Mouse (Mus musculus) hindbrain, embryonic 13.5 days (tissue): Measurements from ENCODE around the gene Pkp4. TPM values are rescaled to one million over a fixed set of nuclear protein-coding genes. Genes with fewer than 3 reads are reported as not detected.

ENCODE experiments used
- ATAC-seq: fragments of 200-750 bp; cut with Nextera tagmentation; 2 replicates; pipeline ENCODE4 v1.8.0; 2017; ENCODE audit warnings: moderate TSS enrichment; ENCODE audit not compliant: low FRiP score
- H3K27ac ChIP-seq: fragments of 300-500 bp; sonication (generic); 2 replicates; pipeline ENCODE4 v1.5.1; 2015; ENCODE audit warnings: inconsistent platforms, mild to moderate bottlenecking, moderate library complexity
- H3K27me3 ChIP-seq: fragments of 300-500 bp; sonication (generic); 2 replicates; pipeline ENCODE4 v1.6.1; 2015; ENCODE audit warnings: mild to moderate bottlenecking, inconsistent platforms
- H3K36me3 ChIP-seq: fragments of 300-500 bp; sonication (generic); 2 replicates; pipeline ENCODE4 v1.6.1; 2015; ENCODE audit warnings: mild to moderate bottlenecking, inconsistent platforms
- H3K4me1 ChIP-seq: fragments of 300-500 bp; sonication (generic); replicated peaks from 2 replicates; pipeline ENCODE4 v1.6.1; 2015; ENCODE audit warnings: inconsistent platforms
- H3K4me2 ChIP-seq: fragments of 300-500 bp; sonication (generic); 2 replicates; pipeline ENCODE4 v1.6.1; 2015; ENCODE audit warnings: inconsistent platforms, mild to moderate bottlenecking, moderate library complexity
- H3K4me3 ChIP-seq: fragments of 300-500 bp; sonication (generic); 2 replicates; pipeline ENCODE4 v1.5.1; 2015; ENCODE audit warnings: mild to moderate bottlenecking, inconsistent platforms
- H3K9ac ChIP-seq: fragments of 300-500 bp; sonication (generic); 2 replicates; pipeline ENCODE4 v1.6.1; 2015; ENCODE audit warnings: mild to moderate bottlenecking, inconsistent platforms
- H3K9me3 ChIP-seq: fragments of 300-500 bp; sonication (generic); 2 replicates; pipeline ENCODE4 v1.6.1; 2016; ENCODE audit warnings: inconsistent platforms
- whole genome bisulfite sequencing: fragments of 180-500 bp; shearing (Covaris S2); methylation state at CpG from one replicate; pipeline ENCODE4 v1.1.7; 2015; 5-methylcytosine and 5-hydroxymethylcytosine counted together
- polyA plus RNA-seq: library from polyadenylated mRNA; unstranded; fragments of >200 nt; fragmentation: Nextera tagmentation; extraction: Ambion mirVana; gene quantifications from 2 replicates; pipeline ENCODE4 v1.2.1, GENCODE M21; 2015

Gene Pkp4
- polyA plus RNA-seq, 1 experiment from 2014 or later, result 18.3 TPM

DNA sequence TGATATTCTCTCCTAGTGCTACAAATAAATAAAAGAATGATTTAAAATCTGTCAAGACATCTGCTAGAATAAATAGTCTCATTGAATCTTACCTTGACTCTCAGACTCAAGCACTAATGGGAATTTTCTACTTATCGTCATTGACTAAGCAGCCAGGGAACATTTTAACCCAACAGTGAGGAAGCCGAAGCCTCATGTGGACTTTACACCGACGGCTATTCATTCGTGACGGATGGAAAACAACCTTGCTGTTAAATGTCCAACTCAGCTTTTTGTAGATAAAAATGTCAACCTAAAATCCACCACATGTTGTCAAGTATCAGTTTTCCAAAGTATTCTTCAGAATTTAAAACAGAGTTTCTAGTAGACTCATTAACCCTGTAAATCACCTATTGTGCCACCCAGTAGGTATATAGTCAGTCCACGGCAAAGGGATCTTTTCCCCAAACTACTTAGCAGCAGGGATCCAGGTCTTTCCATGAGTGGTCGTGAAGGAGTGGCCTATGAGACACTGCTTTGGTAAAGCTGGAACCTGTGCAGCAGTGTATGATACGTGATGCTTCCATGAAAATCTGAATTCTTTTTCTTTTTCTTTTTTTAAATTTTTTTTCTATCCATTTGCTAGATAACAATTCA is 9.0 kb downstream of the Pkp4 start:
- Histone ChIP-seq H3K9me3 (no peaks in the 10 kb centered on the region), H3K4me2 (no peak overlapping the region), H3K4me1 (no peaks in the 10 kb centered on the region), H3K4me3 (no peak overlapping the region), H3K36me3 (no peaks in the 10 kb centered on the region), H3K27me3 (no peaks in the 10 kb centered on the region), H3K27ac (no peak overlapping the region), H3K9ac (no peak overlapping the region)
- 80% methylated on average over 9 of the region's 9 CpGs for WGBS
- no peak for ATAC-seq

DNA sequence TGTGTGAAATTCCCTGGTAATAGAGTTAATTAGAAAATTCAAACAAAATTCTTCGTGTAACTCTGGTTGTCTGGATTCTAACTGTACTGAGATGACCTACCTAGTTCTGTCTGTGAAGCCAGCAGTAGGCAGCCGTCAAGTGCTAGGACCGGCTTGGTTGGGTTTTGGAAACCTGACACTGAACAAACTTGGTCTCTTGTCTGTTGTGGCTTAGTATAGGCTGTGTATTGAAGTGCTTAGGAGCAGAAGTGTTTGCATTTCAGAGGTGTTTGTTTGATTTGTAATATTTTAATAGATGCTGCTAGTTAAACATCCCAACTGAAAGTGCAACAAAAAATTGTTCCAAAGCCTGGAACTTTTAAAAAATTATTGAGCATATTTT is 9.5 kb downstream of the Pkp4 start:
- Histone ChIP-seq H3K9ac (no peak overlapping the region), H3K36me3 (no peaks in the 10 kb centered on the region), H3K9me3 (no peaks in the 10 kb centered on the region), H3K4me1 (no peaks in the 10 kb centered on the region), H3K4me2 (no peak overlapping the region), H3K4me3 (no peak overlapping the region), H3K27me3 (no peaks in the 10 kb centered on the region), H3K27ac (no peak overlapping the region)
- ATAC-seq, result no peak
- WGBS, result 84% methylated on average over 3 of the region's 3 CpGs

DNA sequence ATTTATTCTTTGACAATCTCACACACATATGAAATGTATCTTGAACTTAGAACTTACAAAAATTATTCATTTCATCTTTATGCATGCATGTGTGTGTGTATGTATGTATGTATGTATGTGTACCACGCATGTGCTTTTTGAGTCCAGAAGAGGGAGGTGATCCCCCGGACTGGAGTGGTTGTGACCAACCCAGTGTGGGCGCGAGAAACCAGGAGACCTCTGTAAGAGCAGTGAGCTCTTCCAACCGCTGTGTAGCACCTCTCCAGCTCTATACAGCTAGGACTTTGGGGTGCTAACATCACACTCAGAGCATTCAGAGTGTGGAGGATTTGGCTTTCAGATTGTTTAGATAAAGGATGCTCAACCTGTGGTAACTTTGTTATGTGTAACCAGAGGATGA is 9.9 kb downstream of the Pkp4 start:
- Histone ChIP-seq H3K9me3 (no peaks in the 10 kb centered on the region), H3K9ac (no peak overlapping the region), H3K4me1 (no peaks in the 10 kb centered on the region), H3K36me3 (no peaks in the 10 kb centered on the region), H3K4me2 (no peak overlapping the region), H3K27me3 (no peaks in the 10 kb centered on the region), H3K27ac (no peak overlapping the region), H3K4me3 (no peak overlapping the region)
- 95% methylated on average over 5 of the region's 5 CpGs for WGBS
- no peak for ATAC-seq

DNA sequence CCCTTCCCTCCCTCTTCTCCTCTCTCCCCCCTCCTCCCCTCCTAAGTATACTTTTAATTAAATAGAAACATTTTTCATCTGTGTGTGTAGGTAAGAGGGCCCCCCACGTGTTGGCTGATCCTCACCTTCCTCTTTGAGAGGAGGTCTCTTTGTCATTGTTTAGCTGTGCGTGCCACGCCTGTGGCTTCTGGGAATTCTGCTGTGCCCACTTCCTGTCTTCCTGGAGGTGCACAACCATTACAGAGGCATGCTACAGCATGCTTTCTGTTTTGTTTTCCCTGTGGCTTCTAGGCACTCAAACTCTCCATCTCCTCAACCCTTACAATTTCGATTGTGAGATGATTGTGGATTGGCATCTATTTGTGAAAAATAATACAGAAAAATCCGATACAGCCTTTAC is 10.9 kb downstream of the Pkp4 start:
- Histone ChIP-seq H3K4me2 (no peak overlapping the region), H3K4me3 (no peak overlapping the region), H3K9ac (no peak overlapping the region), H3K27me3 (no peaks in the 10 kb centered on the region), H3K4me1 (0 out of 2 replicates have a peak, but pooled peaks cover 2% of the 10 kb centered on the region), H3K36me3 (no peaks in the 10 kb centered on the region), H3K9me3 (no peaks in the 10 kb centered on the region), H3K27ac (no peak overlapping the region)
- no peak for ATAC-seq
- WGBS, result 84% methylated on average over 5 of the region's 5 CpGs

DNA sequence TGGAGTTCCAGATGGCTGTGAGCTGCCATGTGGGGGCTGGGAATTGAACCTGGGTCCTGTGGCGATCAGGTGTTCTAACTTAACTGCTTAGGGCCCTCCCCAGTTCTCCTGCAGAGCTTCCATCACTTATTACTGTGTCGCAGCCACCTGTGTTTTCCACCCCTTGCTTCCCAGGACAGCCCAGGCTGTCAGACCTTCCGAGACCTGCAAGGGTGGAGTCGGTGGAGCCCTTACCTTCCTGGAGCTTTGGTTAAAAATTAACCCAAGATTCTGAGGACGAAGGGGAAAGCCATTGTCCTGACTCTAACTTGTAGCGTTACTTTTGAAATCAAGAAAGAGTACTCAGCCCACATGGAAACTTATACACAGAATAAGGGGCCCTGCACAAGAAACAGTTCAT is 15.3 kb downstream of the Pkp4 start:
- H3K27me3 ChIP-seq, result no peaks in the 10 kb centered on the region
- no peak overlapping the region for H3K9ac ChIP-seq
- H3K4me2 ChIP-seq, result no peak overlapping the region
- H3K36me3 ChIP-seq, result no peaks in the 10 kb centered on the region
- no peaks in the 10 kb centered on the region for H3K9me3 ChIP-seq
- 75% methylated on average over 6 of the region's 6 CpGs for WGBS
- no peak overlapping the region for H3K4me3 ChIP-seq
- H3K27ac ChIP-seq, result no peak overlapping the region
- peaks cover 22% of the 10 kb centered on the region for H3K4me1 ChIP-seq
- no peak for ATAC-seq

DNA sequence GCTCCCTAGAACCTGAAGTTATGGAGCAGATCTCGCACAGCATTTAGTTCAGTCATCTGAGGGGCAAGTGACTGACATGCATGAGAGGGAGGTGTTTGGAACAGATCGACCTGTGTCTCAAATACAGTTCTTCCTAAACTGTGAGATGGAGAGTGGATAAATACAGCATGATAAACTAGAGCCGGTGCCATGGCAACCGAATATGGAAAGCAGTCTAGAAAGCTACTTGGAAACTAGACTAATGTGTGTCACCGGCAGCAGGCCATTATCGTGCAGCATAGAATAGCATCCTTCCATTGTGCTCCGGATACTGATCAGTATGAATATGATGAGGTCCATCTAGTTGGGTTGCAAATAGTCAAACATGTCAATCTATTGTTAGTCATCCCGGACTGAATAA is 17.5 kb downstream of the Pkp4 start:
- 68% methylated on average over 8 of the region's 8 CpGs for WGBS
- 0 out of 2 replicates have a peak, but pooled peaks have one; percentile 18 for ATAC-seq
- no peaks in the 10 kb centered on the region for H3K27me3 ChIP-seq
- no peak overlapping the region for H3K4me2 ChIP-seq
- no peak overlapping the region for H3K27ac ChIP-seq
- no peak overlapping the region for H3K4me3 ChIP-seq
- peaks cover 22% of the 10 kb centered on the region for H3K4me1 ChIP-seq
- H3K9ac ChIP-seq, result no peak overlapping the region
- H3K36me3 ChIP-seq, result no peaks in the 10 kb centered on the region
- H3K9me3 ChIP-seq, result no peaks in the 10 kb centered on the region

DNA sequence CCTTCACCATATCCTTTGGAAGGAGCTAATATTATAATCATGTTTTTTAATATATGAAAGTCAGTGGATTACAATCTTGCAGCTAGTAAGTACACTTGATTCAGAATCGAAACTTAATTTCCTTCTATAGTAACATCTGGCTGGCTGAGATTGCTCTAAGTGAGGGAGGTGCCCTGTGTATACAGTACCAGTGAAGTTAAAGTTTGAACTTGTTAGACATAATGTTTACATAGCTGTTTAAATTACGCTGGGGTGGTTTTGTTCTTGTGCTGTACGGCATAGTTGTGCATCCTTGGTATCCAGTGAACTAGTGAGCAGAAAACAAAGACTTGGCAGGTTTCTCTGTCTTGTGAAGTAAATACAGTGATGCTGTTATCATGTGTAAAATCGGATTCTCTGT is 18.3 kb downstream of the Pkp4 start:
- WGBS, result 75% methylated on average over 4 of the region's 4 CpGs
- no peak overlapping the region for H3K4me2 ChIP-seq
- 0 out of 2 replicates have a peak overlapping the region, but pooled peaks have one; percentile 8 for H3K27ac ChIP-seq
- H3K36me3 ChIP-seq, result no peaks in the 10 kb centered on the region
- no peaks in the 10 kb centered on the region for H3K27me3 ChIP-seq
- no peak for ATAC-seq
- H3K9ac ChIP-seq, result no peak overlapping the region
- H3K4me3 ChIP-seq, result no peak overlapping the region
- H3K9me3 ChIP-seq, result no peaks in the 10 kb centered on the region
- H3K4me1 ChIP-seq, result peaks cover 22% of the 10 kb centered on the region

DNA sequence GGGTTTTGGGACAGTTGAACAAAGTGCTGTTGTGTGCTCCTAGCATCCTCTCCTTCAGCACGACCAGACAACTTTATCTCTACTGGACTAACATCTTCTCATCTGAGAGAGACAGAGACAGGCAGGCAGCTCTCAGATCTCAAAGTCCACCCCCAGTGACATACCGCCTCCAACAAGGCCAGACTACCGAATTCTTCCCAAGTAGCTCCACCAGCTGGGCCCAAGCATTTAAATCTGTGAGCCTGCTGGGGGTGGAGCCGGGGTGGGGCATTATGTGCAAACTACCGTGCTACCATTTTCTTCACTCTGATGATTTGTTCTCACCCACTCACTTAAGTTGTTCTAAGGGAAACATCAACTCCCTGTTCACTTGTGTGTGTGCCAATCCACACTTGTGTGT is 18.8 kb downstream of the Pkp4 start:
- Histone ChIP-seq H3K9me3 (no peaks in the 10 kb centered on the region), H3K9ac (no peak overlapping the region), H3K4me1 (peaks cover 22% of the 10 kb centered on the region), H3K27me3 (no peaks in the 10 kb centered on the region), H3K4me2 (no peak overlapping the region), H3K27ac (no peak overlapping the region), H3K4me3 (no peak overlapping the region), H3K36me3 (no peaks in the 10 kb centered on the region)
- ATAC-seq, result no peak
- 57% methylated on average over 5 of the region's 5 CpGs for WGBS

DNA sequence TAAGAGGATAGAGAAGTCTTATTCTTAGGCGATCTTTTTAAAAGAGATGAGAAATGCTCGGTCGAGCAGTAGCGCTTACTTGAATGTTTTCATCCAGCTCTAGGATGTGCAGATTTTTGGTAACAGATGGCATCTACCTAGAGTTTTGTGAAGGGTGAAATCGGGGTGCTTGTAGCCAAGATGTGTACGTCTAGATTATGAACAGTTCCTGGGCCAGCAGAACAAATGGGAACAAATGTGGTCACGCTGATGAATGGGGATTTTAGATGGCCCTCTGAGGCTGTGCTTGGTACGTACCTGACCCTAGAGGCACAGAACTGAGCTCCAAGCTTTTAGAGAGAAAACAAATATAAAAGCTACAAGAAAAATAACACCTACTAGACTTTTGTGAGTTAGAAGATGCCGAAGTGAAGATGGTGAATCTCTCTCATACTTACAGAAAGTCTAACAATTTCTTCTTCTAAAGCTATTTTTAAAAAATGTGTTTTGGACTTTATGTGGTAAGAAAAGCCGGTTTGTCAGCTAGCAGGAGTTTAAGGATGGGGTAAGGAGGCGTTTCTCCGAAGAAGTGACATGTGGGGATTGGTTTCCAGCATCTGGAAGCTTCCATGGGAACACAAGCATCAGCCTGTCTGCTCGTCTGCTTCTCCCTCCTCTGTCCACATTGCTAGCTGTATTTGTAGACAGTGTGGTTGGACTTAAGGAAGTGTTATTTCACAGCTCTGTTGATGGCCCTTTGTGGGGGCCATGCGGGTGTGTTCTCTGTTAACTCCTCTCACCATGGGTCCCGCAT is 20.9 kb downstream of the Pkp4 start:
- Histone ChIP-seq H3K4me1 (peaks cover 21% of the 10 kb centered on the region), H3K27me3 (no peaks in the 10 kb centered on the region), H3K36me3 (no peaks in the 10 kb centered on the region), H3K4me3 (no peak overlapping the region), H3K27ac (no peak overlapping the region), H3K9me3 (no peaks in the 10 kb centered on the region), H3K9ac (no peak overlapping the region), H3K4me2 (no peak overlapping the region)
- no peak for ATAC-seq
- 85% methylated on average over 15 of the region's 15 CpGs for WGBS

DNA sequence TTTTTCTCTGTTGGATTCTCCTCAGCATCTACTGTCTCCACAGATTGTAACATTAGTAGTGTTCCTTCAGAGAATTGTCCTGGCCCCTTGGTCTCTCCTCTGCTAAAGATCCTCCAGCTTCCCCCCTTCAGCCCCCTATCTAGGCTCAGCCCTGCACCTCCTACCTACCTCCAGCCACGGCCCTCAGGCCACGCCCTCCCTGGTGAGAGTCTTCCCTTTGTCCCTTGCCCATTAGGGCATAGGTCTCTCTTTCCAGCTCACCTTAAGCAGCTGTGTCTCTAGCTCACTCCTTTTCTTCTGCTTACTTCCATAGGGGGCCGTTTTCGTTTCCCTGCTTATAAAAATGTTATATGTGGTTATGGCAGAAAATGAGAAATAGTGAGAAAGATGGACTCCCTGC is 22.9 kb downstream of the Pkp4 start:
- no peak overlapping the region for H3K27ac ChIP-seq
- peaks cover 10% of the 10 kb centered on the region for H3K36me3 ChIP-seq
- no peaks in the 10 kb centered on the region for H3K27me3 ChIP-seq
- H3K4me1 ChIP-seq, result peaks cover 9% of the 10 kb centered on the region
- no peak overlapping the region for H3K4me2 ChIP-seq
- H3K4me3 ChIP-seq, result no peak overlapping the region
- WGBS, result 84% methylated on average over 4 of the region's 4 CpGs
- ATAC-seq, result no peak
- H3K9me3 ChIP-seq, result no peaks in the 10 kb centered on the region
- H3K9ac ChIP-seq, result no peak overlapping the region

DNA sequence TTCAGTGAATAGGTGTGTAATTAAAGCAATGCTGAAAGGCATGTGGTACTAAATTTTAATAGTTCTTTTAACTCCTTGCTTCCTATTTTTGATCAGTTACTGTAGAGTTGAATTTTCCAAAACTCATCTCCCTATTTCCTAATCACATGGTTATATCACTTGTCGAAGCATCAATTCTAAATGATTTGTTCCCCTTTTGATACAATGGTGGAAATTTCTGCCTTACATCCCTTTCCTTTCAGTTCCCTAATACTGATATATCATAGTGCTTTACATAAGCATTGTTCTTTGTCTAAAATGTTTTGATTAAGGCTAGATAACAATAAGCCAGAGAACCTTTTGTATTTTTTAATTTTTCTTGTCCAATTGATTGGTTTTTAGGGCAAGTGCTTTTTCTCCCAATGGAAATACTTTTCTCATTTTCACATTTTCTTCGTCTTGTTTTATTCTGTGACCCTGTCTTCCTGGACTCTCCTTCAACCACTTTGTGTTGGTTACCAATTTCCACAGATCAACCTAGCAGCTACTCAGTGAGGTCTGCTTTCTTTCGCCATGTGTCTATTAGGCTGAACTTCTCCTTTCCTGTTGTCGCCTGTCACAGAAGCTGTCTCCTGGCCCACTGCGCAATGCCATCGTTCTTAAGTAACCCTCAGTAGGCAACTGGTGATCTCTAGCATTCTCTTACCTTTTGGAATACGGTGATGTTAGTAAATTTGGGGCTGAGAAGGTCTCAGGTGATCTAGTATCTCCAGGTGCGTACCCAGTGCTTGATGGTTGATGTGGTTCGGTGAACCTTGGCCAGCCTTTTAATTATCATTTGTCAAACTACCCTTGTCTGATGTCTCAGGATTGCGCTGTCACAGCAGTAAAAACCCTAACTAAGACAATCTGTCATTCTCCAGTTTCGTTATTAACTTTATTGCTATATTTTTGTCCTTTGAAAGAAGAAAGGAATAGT is 23.7 kb downstream of the Pkp4 start:
- Histone ChIP-seq H3K9ac (no peak overlapping the region), H3K9me3 (no peaks in the 10 kb centered on the region), H3K27me3 (no peaks in the 10 kb centered on the region), H3K4me1 (peaks cover 6% of the 10 kb centered on the region), H3K4me3 (no peak overlapping the region), H3K4me2 (no peak overlapping the region), H3K27ac (no peak overlapping the region), H3K36me3 (peaks cover 10% of the 10 kb centered on the region)
- ATAC-seq, result no peak
- 93% methylated on average over 11 of the region's 11 CpGs for WGBS

DNA sequence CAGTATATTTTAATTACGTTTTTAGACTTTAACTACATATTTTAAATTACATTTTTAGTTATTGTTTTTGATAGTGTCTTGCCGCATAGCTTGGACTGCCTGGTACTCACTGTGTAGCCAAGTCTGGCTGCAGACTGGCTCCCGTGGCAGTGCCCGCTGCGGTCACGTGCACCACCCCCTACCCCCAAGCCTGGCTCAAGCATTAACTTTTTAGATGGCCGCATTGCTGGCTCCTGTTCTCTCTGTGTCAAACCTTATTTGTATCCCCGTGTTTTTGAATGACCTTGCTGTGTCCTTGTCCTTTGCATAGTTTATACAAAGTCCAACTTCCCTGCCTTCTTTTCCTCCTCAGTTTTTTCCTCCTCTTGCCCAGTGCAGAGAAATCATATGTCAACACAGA is 25.5 kb downstream of the Pkp4 start:
- no peak for ATAC-seq
- Histone ChIP-seq H3K9me3 (no peaks in the 10 kb centered on the region), H3K27me3 (no peaks in the 10 kb centered on the region), H3K4me3 (no peak overlapping the region), H3K4me1 (peaks cover 14% of the 10 kb centered on the region), H3K36me3 (peaks cover 10% of the 10 kb centered on the region), H3K27ac (no peak overlapping the region), H3K9ac (no peak overlapping the region), H3K4me2 (no peak overlapping the region)
- WGBS, result 94% methylated on average over 8 of the region's 8 CpGs
